Mouse (Mus musculus): Measurements from ENCODE around the gene Itpr2.

The Itpr2 gene

GRCm38 (mm10) chr6:146321951-146322350 is 180.1 kb downstream of the Itpr2 start:
- in situ Hi-C loops (cut with MboI, MseI), result no loop called here

- in situ Hi-C loops (cut with MboI, MseI), result no loop called here
Observed at GRCm38 (mm10) chr6:146316415-146316814, 185.6 kb downstream of the Itpr2 start.

GRCm38 (mm10) chr6:146315153-146315552 is 186.9 kb downstream of the Itpr2 start:
- in situ Hi-C loops (cut with MboI, MseI), result no loop called here

- in situ Hi-C loops (cut with MboI, MseI), result no loop called here
Observed at GRCm38 (mm10) chr6:146314304-146314703, 187.7 kb downstream of the Itpr2 start.

GRCm38 (mm10) chr6:146313396-146313795 is 188.6 kb downstream of the Itpr2 start:
- in situ Hi-C loops (cut with MboI, MseI), result no loop called here

GRCm38 (mm10) chr6:146310210-146310609 is 191.8 kb downstream of the Itpr2 start:
- in situ Hi-C loops (cut with MboI, MseI), result no loop called here

GRCm38 (mm10) chr6:146309335-146309734 is 192.7 kb downstream of the Itpr2 start:
- in situ Hi-C loops (cut with MboI, MseI), result no loop called here

- in situ Hi-C loops (cut with MboI, MseI), result no loop called here
Observed at GRCm38 (mm10) chr6:146305995-146306394, 196.0 kb downstream of the Itpr2 start.

GRCm38 (mm10) chr6:146304088-146304487 is 197.9 kb downstream of the Itpr2 start:
- in situ Hi-C loops (cut with MboI, MseI), result no loop called here

- in situ Hi-C loops (cut with MboI, MseI), result no loop called here
Observed at GRCm38 (mm10) chr6:146303336-146303735, 198.7 kb downstream of the Itpr2 start.

- in situ Hi-C loops (cut with MboI, MseI), result no loop called here
Observed at GRCm38 (mm10) chr6:146302574-146303130, 199.4 kb downstream of the Itpr2 start.

- in situ Hi-C loops (cut with MboI, MseI), result no loop called here
Observed at GRCm38 (mm10) chr6:146302101-146302500, 199.9 kb downstream of the Itpr2 start.

GRCm38 (mm10) chr6:146300961-146301360 is 201.1 kb downstream of the Itpr2 start:
- in situ Hi-C loops (cut with MboI, MseI), result no loop called here

GRCm38 (mm10) chr6:146298712-146299111 is 203.3 kb downstream of the Itpr2 start:
- in situ Hi-C loops (cut with MboI, MseI), result no loop called here

GRCm38 (mm10) chr6:146291036-146291435 is 211.0 kb downstream of the Itpr2 start:
- in situ Hi-C loops (cut with MboI, MseI), result no loop called here

GRCm38 (mm10) chr6:146289801-146290200 is 212.2 kb downstream of the Itpr2 start:
- in situ Hi-C loops (cut with MboI, MseI), result no loop called here

GRCm38 (mm10) chr6:146288266-146288665 is 213.8 kb downstream of the Itpr2 start:
- in situ Hi-C loops (cut with MboI, MseI), result no loop called here

GRCm38 (mm10) chr6:146284921-146285565 is 217.0 kb downstream of the Itpr2 start:
- in situ Hi-C loops (cut with MboI, MseI), result no loop called here

GRCm38 (mm10) chr6:146283981-146284380 is 218.0 kb downstream of the Itpr2 start:
- in situ Hi-C loops (cut with MboI, MseI), result no loop called here

GRCm38 (mm10) chr6:146282061-146282659 is 219.9 kb downstream of the Itpr2 start:
- in situ Hi-C loops (cut with MboI, MseI), result no loop called here

- in situ Hi-C loops (cut with MboI, MseI), result no loop called here
Observed at GRCm38 (mm10) chr6:146281176-146281899, 220.7 kb downstream of the Itpr2 start.

GRCm38 (mm10) chr6:146273256-146273655 is 228.8 kb downstream of the Itpr2 start:
- in situ Hi-C loops (cut with MboI, MseI), result loop anchor here (5.0 kb wide), 1 partner anchor 441 kb away; no protein-coding TSS in a partner anchor

Measured in regulatory T cell (primary cell).